Mouse (Mus musculus): ENCODE data around the gene Adh7. TPM values are rescaled to one million over a fixed set of nuclear protein-coding genes. Genes with fewer than 3 reads are reported as not detected.

Adh7 gene
- polyA plus RNA-seq, 1 experiment = 0.25 TPM

DNA sequence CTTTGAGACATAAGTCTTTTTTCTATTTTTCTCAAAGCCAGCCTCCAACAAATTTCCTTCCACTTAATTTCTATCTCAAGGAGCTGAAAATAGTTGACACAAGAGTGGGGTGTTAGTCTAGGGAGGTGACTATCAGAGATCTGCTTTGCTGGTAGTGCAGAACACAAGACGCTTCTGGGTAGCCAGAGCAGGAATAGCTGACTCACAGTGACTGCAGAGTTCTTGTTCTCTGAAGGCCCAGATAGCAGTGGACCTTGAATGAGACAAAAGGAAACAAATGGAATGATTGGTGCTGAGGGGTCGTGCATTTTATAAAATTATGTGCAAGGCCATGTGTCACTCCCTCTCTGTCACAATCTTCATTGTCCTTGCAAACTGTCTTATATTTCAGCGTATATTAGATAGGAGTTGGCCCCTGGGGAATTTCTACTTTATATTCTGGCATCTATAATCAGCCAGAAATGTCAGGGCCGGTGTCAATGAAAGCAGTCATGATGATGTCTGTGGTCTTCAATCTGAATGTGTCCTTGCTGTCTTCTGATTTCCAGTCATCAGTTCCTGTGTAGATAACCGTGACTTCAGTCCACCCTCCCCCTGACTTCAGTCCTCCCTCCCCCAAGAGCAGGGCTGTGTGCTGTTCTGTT lies 7.0 kb upstream of the Adh7 start:
- Histone ChIP-seq H3K4me1 (ENCODE audit: control insufficient read depth, insufficient read depth, low read length) (no peaks in the 10 kb centered on the region), H3K27ac (ENCODE audit: insufficient read depth, low read depth, low read length) (no peak overlapping the region), H3K36me3 (ENCODE audit: control insufficient read depth, insufficient read depth, low read length) (no peaks in the 10 kb centered on the region), H3K4me3 (ENCODE audit: insufficient read depth, low read depth, low read length) (no peak overlapping the region), H3K27me3 (replicated peaks; ENCODE audit: control insufficient read depth, insufficient read depth, low read length) (no peaks in the 10 kb centered on the region)
- WGBS = 74% methylated on average over 5 of the region's 5 CpGs
- TF ChIP-seq CTCF (conservative IDR thresholded peaks at IDR 0.05; ENCODE audit: insufficient read depth, insufficient read length, low read depth, low read length) = no peak
- TF ChIP-seq POLR2A (IDR thresholded peaks at IDR 0.05; ENCODE audit: low read depth, low read length) = no peak
- no peak for DNase-seq

DNA sequence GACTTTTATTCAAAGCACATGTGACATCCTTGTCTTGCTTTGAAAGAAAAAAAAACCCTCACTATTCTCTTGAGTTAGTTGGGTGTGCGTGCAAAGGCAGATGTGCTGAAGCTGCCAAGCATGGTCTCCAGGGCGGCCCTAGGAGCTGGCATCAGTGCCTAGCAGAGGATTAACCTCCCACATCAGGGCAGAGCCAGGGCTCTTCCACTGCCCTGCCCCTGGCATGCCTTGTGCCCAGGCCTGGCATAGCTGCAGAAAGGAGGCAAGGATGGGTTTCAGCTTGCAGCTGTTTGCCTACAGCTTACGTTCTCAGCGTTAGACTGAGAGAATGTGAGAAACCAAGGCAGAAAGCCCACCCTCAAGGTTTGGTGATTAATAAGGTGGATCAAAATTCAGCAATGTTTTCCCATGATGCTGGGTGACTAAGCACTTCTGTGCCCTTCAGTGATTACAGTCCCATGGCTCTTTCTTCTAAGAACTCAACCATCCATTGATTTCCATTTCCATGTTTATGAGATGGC lies 5.1 kb upstream of the Adh7 start:
- Histone ChIP-seq H3K27ac (ENCODE audit: insufficient read depth, low read depth, low read length) (no peak overlapping the region), H3K4me1 (ENCODE audit: control insufficient read depth, insufficient read depth, low read length) (no peaks in the 10 kb centered on the region), H3K4me3 (ENCODE audit: insufficient read depth, low read depth, low read length) (no peak overlapping the region), H3K27me3 (replicated peaks; ENCODE audit: control insufficient read depth, insufficient read depth, low read length) (no peaks in the 10 kb centered on the region), H3K36me3 (ENCODE audit: control insufficient read depth, insufficient read depth, low read length) (no peaks in the 10 kb centered on the region)
- TF ChIP-seq CTCF (conservative IDR thresholded peaks at IDR 0.05; ENCODE audit: insufficient read depth, insufficient read length, low read depth, low read length) = no peak
- TF ChIP-seq POLR2A (IDR thresholded peaks at IDR 0.05; ENCODE audit: low read depth, low read length) = no peak
- WGBS = 81% methylated on average over 4 of the region's 4 CpGs
- DNase-seq = no peak

GRCm38 (mm10) chr3:138215395-138215989 lies 2.1 kb upstream of the Adh7 start:
- Histone ChIP-seq H3K4me1 (ENCODE audit: control insufficient read depth, insufficient read depth, low read length) (no peaks in the 10 kb centered on the region), H3K27ac (ENCODE audit: insufficient read depth, low read depth, low read length) (no peak overlapping the region), H3K4me3 (ENCODE audit: insufficient read depth, low read depth, low read length) (no peak overlapping the region), H3K36me3 (ENCODE audit: control insufficient read depth, insufficient read depth, low read length) (no peaks in the 10 kb centered on the region), H3K27me3 (replicated peaks; ENCODE audit: control insufficient read depth, insufficient read depth, low read length) (no peaks in the 10 kb centered on the region)
- DNase-seq = no peak
- 54% methylated on average over 11 of the region's 11 CpGs for WGBS
- TF ChIP-seq CTCF (conservative IDR thresholded peaks at IDR 0.05; ENCODE audit: insufficient read depth, insufficient read length, low read depth, low read length) (no peak), POLR2A (IDR thresholded peaks at IDR 0.05; ENCODE audit: low read depth, low read length) (no peak)

GRCm38 (mm10) chr3:138216091-138216490 lies 1.5 kb upstream of the Adh7 start:
- 83% methylated on average over 8 of the region's 8 CpGs for WGBS
- DNase-seq = no peak
- Histone ChIP-seq H3K36me3 (ENCODE audit: control insufficient read depth, insufficient read depth, low read length) (no peaks in the 10 kb centered on the region), H3K27me3 (replicated peaks; ENCODE audit: control insufficient read depth, insufficient read depth, low read length) (no peaks in the 10 kb centered on the region), H3K27ac (ENCODE audit: insufficient read depth, low read depth, low read length) (no peak overlapping the region), H3K4me1 (ENCODE audit: control insufficient read depth, insufficient read depth, low read length) (no peaks in the 10 kb centered on the region), H3K4me3 (ENCODE audit: insufficient read depth, low read depth, low read length) (no peak overlapping the region)
- no peak for TF ChIP-seq CTCF (conservative IDR thresholded peaks at IDR 0.05; ENCODE audit: insufficient read depth, insufficient read length, low read depth, low read length)
- TF ChIP-seq POLR2A (IDR thresholded peaks at IDR 0.05; ENCODE audit: low read depth, low read length) = no peak

DNA sequence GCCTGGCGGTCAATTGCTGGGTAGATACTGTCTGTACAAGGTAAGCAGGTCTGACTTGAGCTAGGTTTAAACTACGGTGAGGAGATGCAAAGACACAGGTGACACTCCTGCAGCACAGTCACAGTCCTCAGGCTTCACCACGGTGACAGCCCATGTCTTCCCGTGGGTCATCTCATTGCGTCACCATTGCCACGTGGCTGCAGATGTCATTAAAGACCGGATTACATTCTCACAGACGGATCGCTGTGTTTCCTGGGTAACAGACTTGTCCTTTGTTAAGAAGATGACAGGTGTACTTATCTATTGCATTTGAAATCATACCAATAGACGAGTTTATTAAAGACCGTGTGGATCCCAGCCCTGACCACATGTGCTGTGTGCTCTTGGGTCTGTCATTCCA lies 3.6 kb downstream of the Adh7 start:
- H3K27ac ChIP-seq (ENCODE audit: insufficient read depth, low read depth, low read length) = no peak overlapping the region
- H3K4me3 ChIP-seq (ENCODE audit: insufficient read depth, low read depth, low read length) = no peak overlapping the region
- H3K27me3 ChIP-seq (replicated peaks; ENCODE audit: control insufficient read depth, insufficient read depth, low read length) = no peaks in the 10 kb centered on the region
- H3K36me3 ChIP-seq (ENCODE audit: control insufficient read depth, insufficient read depth, low read length) = no peaks in the 10 kb centered on the region
- TF ChIP-seq CTCF (conservative IDR thresholded peaks at IDR 0.05; ENCODE audit: insufficient read depth, insufficient read length, low read depth, low read length) (no peak), POLR2A (IDR thresholded peaks at IDR 0.05; ENCODE audit: low read depth, low read length) (no peak)
- no peak for DNase-seq
- WGBS = 85% methylated on average over 11 of the region's 11 CpGs
- H3K4me1 ChIP-seq (ENCODE audit: control insufficient read depth, insufficient read depth, low read length) = peaks cover 9% of the 10 kb centered on the region

- no peak overlapping the region for H3K4me3 ChIP-seq (ENCODE audit: insufficient read depth, low read depth, low read length)
- DNase-seq = no peak
- 54% methylated on average over 4 of the region's 4 CpGs for WGBS
- peaks cover 17% of the 10 kb centered on the region for H3K4me1 ChIP-seq (ENCODE audit: control insufficient read depth, insufficient read depth, low read length)
- no peak overlapping the region for H3K27ac ChIP-seq (ENCODE audit: insufficient read depth, low read depth, low read length)
- H3K27me3 ChIP-seq (replicated peaks; ENCODE audit: control insufficient read depth, insufficient read depth, low read length) = no peaks in the 10 kb centered on the region
- no peaks in the 10 kb centered on the region for H3K36me3 ChIP-seq (ENCODE audit: control insufficient read depth, insufficient read depth, low read length)
- no peak for TF ChIP-seq CTCF (conservative IDR thresholded peaks at IDR 0.05; ENCODE audit: insufficient read depth, insufficient read length, low read depth, low read length)
- no peak for TF ChIP-seq POLR2A (IDR thresholded peaks at IDR 0.05; ENCODE audit: low read depth, low read length)
Observed at GRCm38 (mm10) chr3:138222511-138222910, 5.0 kb downstream of the Adh7 start.

DNA sequence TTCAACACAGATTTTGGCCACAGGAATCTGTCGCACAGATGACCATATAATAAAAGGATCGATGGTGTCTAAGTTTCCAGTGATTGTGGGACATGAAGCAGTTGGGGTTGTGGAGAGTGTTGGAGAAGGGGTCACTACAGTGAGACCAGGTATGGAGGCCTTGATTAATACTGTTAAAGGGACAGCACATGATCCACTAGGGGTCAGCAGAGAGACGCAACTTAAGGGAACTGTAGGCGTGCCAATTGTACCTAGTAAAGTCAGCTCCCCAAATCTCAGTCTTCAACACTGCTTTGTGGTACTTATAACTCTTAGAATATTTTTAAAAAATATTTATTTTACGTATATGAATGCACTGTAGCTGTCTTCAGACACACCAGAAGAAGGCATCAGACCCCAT lies 5.4 kb downstream of the Adh7 start:
- Histone ChIP-seq H3K4me1 (ENCODE audit: control insufficient read depth, insufficient read depth, low read length) (peaks cover 17% of the 10 kb centered on the region), H3K27ac (ENCODE audit: insufficient read depth, low read depth, low read length) (no peak overlapping the region), H3K36me3 (ENCODE audit: control insufficient read depth, insufficient read depth, low read length) (no peaks in the 10 kb centered on the region), H3K27me3 (replicated peaks; ENCODE audit: control insufficient read depth, insufficient read depth, low read length) (no peaks in the 10 kb centered on the region), H3K4me3 (ENCODE audit: insufficient read depth, low read depth, low read length) (no peak overlapping the region)
- peak; percentile 86 for DNase-seq
- WGBS = 47% methylated on average over 5 of the region's 5 CpGs
- TF ChIP-seq POLR2A (IDR thresholded peaks at IDR 0.05; ENCODE audit: low read depth, low read length) (no peak), CTCF (conservative IDR thresholded peaks at IDR 0.05; ENCODE audit: insufficient read depth, insufficient read length, low read depth, low read length) (peak; percentile 77)

Data from kidney, adult 2 months (tissue).